Mouse (Mus musculus): ENCODE data around the gene Parp11. TPM values are rescaled to one million over a fixed set of nuclear protein-coding genes. Genes with fewer than 3 reads are reported as not detected.

Parp11 gene
- 24.0 and 25.7 TPM in 2 replicates for polyA plus RNA-seq (2015; fragmentation: Nextera tagmentation; extraction: Ambion mirVana)

DNA sequence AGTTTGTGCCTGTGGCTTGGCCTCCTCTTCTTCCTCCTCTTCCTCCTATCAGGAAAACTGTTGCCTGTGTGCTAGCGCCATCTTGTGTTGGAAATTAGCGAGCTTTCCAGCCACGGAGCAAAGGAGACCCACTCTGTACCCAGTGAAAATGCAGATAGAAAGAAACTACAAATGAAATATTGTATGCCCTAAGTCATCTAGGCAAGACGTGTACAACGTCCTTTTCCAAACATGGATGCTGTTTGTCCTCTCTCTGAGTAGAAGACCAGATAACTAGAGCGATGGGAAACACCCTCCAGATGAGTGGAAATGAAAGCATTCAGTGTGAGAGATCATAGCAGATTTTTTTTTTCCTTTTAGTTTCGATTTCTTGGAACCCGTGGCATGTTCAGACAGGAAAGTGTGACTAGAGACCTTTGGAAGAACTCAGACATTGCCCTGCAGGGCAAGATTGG, at the start of gene Parp11:
Gene Parp11 (plus strand): TSS at position 405 of the 455 bp plus-strand sequence.
- ATAC-seq (ENCODE audit: insufficient number of reproducible peaks, low FRiP score, low TSS enrichment, low read depth): no peak
- H3K36me3 ChIP-seq: no peaks in the 10 kb centered on the region
- 12% methylated on average over 8 of the region's 8 CpGs for WGBS
- H3K4me3 ChIP-seq (replicated peaks): peak within 1 kb of the TSS; percentile 21
- no peaks in the 10 kb centered on the region for H3K9me3 ChIP-seq (replicated peaks)
- H3K4me2 ChIP-seq (replicated peaks): peak within 1 kb of the TSS; percentile 42
- H3K27me3 ChIP-seq: peaks cover 4% of the 10 kb centered on the region; the same call in 1 of the 2 replicates
- 0 out of 2 replicates have a peak within 1 kb of the TSS, but pooled peaks have one; percentile 7 for H3K9ac ChIP-seq
- no peak within 1 kb of the TSS for H3K27ac ChIP-seq (replicated peaks)
- no peaks in the 10 kb centered on the region for H3K4me1 ChIP-seq

DNA sequence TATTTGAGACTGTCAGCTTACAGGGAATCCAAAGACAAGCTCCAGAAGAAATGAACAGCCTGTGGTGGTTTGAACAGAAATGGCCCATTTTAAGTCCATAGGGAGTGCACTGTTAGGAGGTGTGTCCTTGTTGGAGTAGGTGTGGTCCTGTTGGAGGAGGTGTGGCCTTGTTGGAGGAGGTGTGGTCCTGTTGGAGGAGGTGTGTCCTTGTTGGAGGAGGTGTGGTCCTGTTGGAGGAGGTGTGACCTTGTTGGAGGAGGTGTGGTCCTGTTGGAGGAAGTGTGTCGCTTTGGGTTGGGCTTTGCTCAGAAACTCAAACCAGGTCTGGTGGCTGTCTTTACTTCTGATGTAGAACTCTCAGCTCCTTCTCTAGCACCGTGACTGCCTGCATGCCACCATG, 48.6 kb upstream of the Parp11 start:
- H3K27ac ChIP-seq (replicated peaks): no peak overlapping the region
- ATAC-seq (ENCODE audit: insufficient number of reproducible peaks, low FRiP score, low TSS enrichment, low read depth): no peak
- no peaks in the 10 kb centered on the region for H3K27me3 ChIP-seq
- 46% methylated on average over 2 of the region's 2 CpGs for WGBS
- no peaks in the 10 kb centered on the region for H3K36me3 ChIP-seq
- no peaks in the 10 kb centered on the region for H3K9me3 ChIP-seq (replicated peaks)
- no peak overlapping the region for H3K9ac ChIP-seq
- no peak overlapping the region for H3K4me3 ChIP-seq (replicated peaks)
- no peak overlapping the region for H3K4me2 ChIP-seq (replicated peaks)
- H3K4me1 ChIP-seq: no peaks in the 10 kb centered on the region

DNA sequence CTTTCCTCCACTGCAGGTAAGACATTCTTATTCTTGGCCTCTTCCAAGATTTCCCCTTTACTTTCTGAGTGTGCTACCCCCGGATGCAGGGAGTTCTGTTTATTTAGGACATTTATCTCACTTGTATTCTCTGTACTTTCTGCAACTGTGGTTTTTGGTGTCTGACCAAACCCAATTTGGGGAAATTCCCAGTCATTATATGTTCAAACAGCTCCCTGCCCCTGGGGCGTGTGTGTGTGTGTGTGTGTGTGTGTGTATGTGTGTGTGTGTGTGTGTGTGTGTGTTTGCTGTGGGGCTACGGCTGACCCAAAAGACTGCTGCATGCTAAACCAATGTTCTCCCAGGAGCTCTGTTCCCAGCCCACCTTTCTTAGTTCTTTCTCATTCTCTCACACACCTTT, 45.2 kb upstream of the Parp11 start:
- no peaks in the 10 kb centered on the region for H3K36me3 ChIP-seq
- no peak overlapping the region for H3K4me3 ChIP-seq (replicated peaks)
- H3K4me1 ChIP-seq: peaks cover 24% of the 10 kb centered on the region
- H3K27ac ChIP-seq (replicated peaks): no peak overlapping the region
- no peak for ATAC-seq (ENCODE audit: insufficient number of reproducible peaks, low FRiP score, low TSS enrichment, low read depth)
- 36% methylated on average over 3 of the region's 3 CpGs for WGBS
- no peaks in the 10 kb centered on the region for H3K27me3 ChIP-seq
- no peaks in the 10 kb centered on the region for H3K9me3 ChIP-seq (replicated peaks)
- no peak overlapping the region for H3K9ac ChIP-seq
- H3K4me2 ChIP-seq (replicated peaks): no peak overlapping the region

DNA sequence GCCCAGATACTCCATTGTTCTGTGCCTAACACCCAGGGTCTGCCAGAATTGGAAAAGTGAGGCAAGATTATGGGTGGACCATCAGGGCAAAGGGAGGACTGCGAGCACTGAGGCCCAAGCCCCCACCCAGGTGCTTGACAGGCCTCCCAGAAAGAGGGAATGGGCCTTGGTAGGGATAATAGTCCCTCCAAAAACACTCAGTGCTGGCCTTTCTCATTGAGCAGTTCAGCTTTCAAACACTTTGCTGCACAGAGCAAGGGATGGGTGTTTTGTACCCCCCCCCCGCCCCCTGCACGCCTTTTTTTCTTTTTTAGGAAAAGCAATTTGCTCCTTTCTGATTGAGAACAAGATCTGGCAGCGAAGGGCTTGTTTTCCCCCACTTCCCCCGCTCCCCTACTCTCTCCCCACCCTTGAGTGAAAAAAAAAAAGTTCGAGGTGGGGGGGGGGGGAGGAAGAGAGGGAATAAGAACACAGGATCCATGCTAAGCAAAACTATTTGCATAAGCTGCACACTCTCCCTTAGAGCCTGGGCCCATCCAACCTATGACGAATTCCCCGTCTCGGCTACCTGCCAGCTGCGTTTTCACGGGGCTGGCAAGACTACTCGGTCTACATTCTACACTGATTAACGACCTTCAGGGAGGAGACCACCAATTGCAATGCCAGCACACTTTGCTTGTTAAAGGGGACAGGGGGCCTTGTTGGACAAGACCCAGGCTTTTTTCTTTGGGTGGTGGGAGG, 42.4 kb upstream of the Parp11 start:
- no peaks in the 10 kb centered on the region for H3K36me3 ChIP-seq
- H3K4me3 ChIP-seq (replicated peaks): no peak overlapping the region
- peak; percentile 90 for ATAC-seq (ENCODE audit: insufficient number of reproducible peaks, low FRiP score, low TSS enrichment, low read depth)
- no peak overlapping the region for H3K4me2 ChIP-seq (replicated peaks)
- peaks cover 28% of the 10 kb centered on the region for H3K4me1 ChIP-seq
- peak overlapping the region; percentile 74 for H3K27ac ChIP-seq (replicated peaks)
- H3K9me3 ChIP-seq (replicated peaks): no peaks in the 10 kb centered on the region
- WGBS: 32% methylated on average over 13 of the region's 13 CpGs
- no peaks in the 10 kb centered on the region for H3K27me3 ChIP-seq
- no peak overlapping the region for H3K9ac ChIP-seq

DNA sequence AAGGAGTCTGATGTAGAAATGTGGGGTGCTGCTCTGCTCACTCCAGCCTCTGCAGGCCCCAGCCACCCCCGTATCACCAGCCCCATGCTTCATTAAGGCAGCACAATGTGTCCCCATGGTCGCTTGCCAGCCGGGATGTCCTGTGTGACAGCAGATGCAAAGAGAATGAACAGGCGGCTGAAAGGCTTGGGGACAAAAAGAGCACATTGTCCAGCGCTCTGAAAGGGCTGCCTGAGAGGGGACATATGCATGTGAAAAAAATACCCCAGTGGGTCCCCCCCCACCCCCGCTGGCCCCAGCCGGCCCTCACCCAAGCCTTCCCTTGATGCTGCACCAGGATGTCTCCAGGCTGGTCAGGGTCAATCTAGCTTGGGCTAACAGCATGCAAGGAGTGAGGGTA, 41.0 kb upstream of the Parp11 start:
- H3K27ac ChIP-seq (replicated peaks): no peak overlapping the region
- peaks cover 28% of the 10 kb centered on the region for H3K4me1 ChIP-seq
- H3K27me3 ChIP-seq: no peaks in the 10 kb centered on the region
- H3K9ac ChIP-seq: no peak overlapping the region
- 51% methylated on average over 7 of the region's 7 CpGs for WGBS
- H3K9me3 ChIP-seq (replicated peaks): no peaks in the 10 kb centered on the region
- H3K4me2 ChIP-seq (replicated peaks): no peak overlapping the region
- no peaks in the 10 kb centered on the region for H3K36me3 ChIP-seq
- no peak for ATAC-seq (ENCODE audit: insufficient number of reproducible peaks, low FRiP score, low TSS enrichment, low read depth)
- H3K4me3 ChIP-seq (replicated peaks): no peak overlapping the region

DNA sequence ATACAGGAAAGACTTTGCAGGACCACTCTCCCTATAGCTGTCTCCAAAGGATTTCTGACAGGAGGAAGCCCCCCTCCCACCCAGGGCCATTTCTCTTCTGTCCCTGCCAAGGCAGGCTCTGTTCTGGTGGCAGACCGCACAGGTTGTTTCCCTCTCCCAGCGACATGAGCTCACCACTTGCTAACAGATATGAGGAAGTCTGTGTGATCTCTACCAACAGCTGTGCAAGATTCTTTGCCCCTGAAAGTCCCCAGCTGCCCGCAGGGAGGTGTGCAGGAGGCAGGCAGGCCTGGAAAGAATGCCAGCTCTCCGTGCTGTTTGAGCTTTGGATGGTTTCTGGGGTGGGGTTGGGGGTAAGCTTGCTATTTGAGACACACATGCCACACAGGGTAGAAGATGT, 38.9 kb upstream of the Parp11 start:
- WGBS: 14% methylated on average over 4 of the region's 4 CpGs
- no peaks in the 10 kb centered on the region for H3K36me3 ChIP-seq
- no peaks in the 10 kb centered on the region for H3K27me3 ChIP-seq
- H3K9ac ChIP-seq: no peak overlapping the region
- peak; percentile 66; the same call in 1 of the 2 replicates for ATAC-seq (ENCODE audit: insufficient number of reproducible peaks, low FRiP score, low TSS enrichment, low read depth)
- H3K27ac ChIP-seq (replicated peaks): no peak overlapping the region; the same call in 1 of the 2 replicates
- H3K9me3 ChIP-seq (replicated peaks): no peaks in the 10 kb centered on the region
- H3K4me1 ChIP-seq: peaks cover 28% of the 10 kb centered on the region
- no peak overlapping the region for H3K4me2 ChIP-seq (replicated peaks)
- H3K4me3 ChIP-seq (replicated peaks): no peak overlapping the region

DNA sequence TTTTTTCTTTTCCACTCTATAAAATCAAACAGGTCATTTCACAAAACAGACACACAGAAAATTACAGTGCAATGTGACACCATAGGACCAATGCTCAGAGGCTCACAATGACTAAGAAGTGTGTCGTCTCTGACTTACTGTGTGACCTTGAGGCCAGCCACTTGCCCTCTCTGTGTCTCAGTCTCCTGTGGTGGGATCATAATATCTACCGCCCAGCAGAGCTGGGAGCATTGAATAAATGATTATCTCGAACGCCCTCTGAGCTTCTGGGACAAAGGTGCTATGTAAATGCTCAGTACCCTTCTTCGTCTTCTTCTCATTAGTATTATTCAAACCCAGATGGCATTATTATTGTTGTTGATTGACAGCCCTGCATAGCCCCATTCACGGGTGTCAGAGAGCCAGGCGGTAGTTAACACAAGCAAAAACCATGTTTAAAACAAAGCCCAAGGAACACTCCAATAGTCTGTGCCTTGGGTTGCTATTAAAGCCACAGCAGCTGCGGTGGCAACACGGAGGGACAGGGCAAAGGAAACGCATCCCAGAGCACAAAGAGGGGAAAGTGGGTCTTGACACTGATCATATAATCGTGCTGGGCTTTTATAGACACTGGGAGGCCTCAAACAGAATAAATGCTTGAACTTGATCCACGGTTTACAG, 29.0 kb upstream of the Parp11 start:
- H3K4me2 ChIP-seq (replicated peaks): no peak overlapping the region
- H3K9ac ChIP-seq: no peak overlapping the region
- WGBS: 65% methylated on average over 12 of the region's 12 CpGs
- no peak for ATAC-seq (ENCODE audit: insufficient number of reproducible peaks, low FRiP score, low TSS enrichment, low read depth)
- H3K4me3 ChIP-seq (replicated peaks): no peak overlapping the region
- no peaks in the 10 kb centered on the region for H3K36me3 ChIP-seq
- H3K9me3 ChIP-seq (replicated peaks): no peaks in the 10 kb centered on the region
- no peaks in the 10 kb centered on the region for H3K27me3 ChIP-seq
- H3K27ac ChIP-seq (replicated peaks): no peak overlapping the region
- H3K4me1 ChIP-seq: no peaks in the 10 kb centered on the region

DNA sequence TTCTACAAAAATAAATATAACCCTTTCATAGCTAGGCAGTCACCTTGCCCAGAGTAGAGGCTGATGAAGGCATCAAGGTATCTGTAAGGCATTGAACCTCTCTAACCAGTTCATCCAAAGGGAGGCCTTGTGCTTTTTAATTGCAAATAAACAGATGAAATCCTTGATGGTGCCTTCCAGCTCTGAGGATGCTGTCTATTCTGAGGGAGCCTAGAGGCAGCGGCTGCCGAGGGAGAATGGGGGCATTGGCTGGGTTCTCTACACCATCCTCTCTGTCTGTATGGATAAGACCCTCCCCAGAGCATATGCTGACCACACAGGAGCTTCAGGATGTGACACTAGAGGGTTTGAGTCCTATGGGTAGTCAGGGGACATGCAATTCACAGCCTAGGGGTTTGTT, 28.3 kb upstream of the Parp11 start:
- no peak overlapping the region for H3K9ac ChIP-seq

DNA sequence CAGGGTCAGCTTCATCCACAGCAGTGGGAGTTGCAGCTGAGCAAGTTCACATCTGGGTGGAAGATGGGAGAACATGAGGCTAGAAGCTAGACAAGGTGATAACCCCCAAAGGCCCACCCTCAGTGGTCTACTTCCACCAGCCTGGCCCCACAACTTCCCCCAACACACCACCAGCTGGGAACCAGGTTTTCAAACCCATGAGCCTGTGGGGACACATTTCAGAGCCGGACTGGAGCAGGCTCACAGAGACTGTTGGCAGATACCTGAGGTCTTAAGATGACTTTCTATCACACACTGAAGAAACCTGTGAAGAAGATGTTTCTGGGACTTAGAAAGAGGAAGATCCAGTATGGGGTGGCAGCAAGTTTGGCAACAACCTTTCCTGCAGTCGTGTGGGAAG, 26.5 kb upstream of the Parp11 start:
- H3K4me2 ChIP-seq (replicated peaks): no peak overlapping the region
- no peak overlapping the region for H3K27ac ChIP-seq (replicated peaks)
- ATAC-seq (ENCODE audit: insufficient number of reproducible peaks, low FRiP score, low TSS enrichment, low read depth): no peak
- no peaks in the 10 kb centered on the region for H3K27me3 ChIP-seq
- no peak overlapping the region for H3K4me3 ChIP-seq (replicated peaks)
- no peak overlapping the region for H3K9ac ChIP-seq
- H3K4me1 ChIP-seq: no peaks in the 10 kb centered on the region
- WGBS: 69% methylated on average over 2 of the region's 2 CpGs
- no peaks in the 10 kb centered on the region for H3K36me3 ChIP-seq
- no peaks in the 10 kb centered on the region for H3K9me3 ChIP-seq (replicated peaks)

More for the DNA sequence above, 28.3 kb upstream of the Parp11 start:
- ATAC-seq (ENCODE audit: insufficient number of reproducible peaks, low FRiP score, low TSS enrichment, low read depth): no peak
- no peaks in the 10 kb centered on the region for H3K36me3 ChIP-seq
- 74% methylated on average over 2 of the region's 2 CpGs for WGBS
- H3K9me3 ChIP-seq (replicated peaks): no peaks in the 10 kb centered on the region
- H3K4me1 ChIP-seq: no peaks in the 10 kb centered on the region
- H3K27me3 ChIP-seq: no peaks in the 10 kb centered on the region
- H3K27ac ChIP-seq (replicated peaks): no peak overlapping the region
- H3K4me3 ChIP-seq (replicated peaks): no peak overlapping the region
- H3K4me2 ChIP-seq (replicated peaks): no peak overlapping the region

DNA sequence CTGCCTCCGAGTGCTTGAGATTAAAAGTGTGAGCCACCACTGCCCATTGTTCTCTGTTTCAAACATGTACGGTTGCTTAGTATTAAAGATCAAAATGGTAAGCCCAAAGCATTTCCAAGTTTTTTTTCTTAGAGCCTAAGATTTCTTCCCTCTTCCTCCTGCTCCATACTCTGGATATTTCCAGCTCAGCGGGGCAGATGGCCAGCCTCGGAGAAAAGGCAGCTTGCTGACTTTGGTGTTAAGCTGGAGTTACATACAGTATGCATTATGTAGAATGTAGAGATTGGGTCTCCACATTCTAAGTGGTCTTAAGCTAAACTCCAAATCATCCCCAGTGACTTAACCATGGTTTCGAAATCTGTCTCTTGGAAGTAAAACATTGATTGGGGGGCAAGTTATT, 21.5 kb upstream of the Parp11 start:
- H3K4me3 ChIP-seq (replicated peaks): no peak overlapping the region
- ATAC-seq (ENCODE audit: insufficient number of reproducible peaks, low FRiP score, low TSS enrichment, low read depth): no peak
- 72% methylated on average over 5 of the region's 5 CpGs for WGBS
- no peaks in the 10 kb centered on the region for H3K4me1 ChIP-seq
- H3K9ac ChIP-seq: no peak overlapping the region
- H3K4me2 ChIP-seq (replicated peaks): no peak overlapping the region
- H3K27ac ChIP-seq (replicated peaks): no peak overlapping the region
- no peaks in the 10 kb centered on the region for H3K9me3 ChIP-seq (replicated peaks)
- H3K27me3 ChIP-seq: no peaks in the 10 kb centered on the region
- H3K36me3 ChIP-seq: no peaks in the 10 kb centered on the region

DNA sequence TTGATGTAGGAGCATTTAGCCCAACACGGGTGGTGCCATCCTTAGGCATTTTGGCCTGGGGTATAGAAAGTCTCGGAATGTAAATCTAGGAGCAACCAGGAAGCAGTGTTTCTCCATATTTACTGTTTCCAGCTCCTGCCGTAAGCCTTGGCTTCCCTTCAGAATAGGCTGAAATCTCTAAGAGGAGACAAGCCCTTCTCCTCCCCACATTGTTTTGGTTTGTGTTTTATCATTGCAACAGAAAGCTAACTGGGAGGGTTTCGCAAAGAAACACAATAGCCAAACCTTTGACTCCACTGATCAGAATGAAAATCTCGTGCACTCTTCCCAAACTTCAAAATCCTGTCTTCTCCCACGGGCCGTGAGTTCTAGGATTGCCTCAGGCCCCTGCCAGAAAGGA, 15.9 kb upstream of the Parp11 start:
- Histone ChIP-seq H3K4me2 (replicated peaks) (no peak overlapping the region), H3K4me3 (replicated peaks) (no peak overlapping the region), H3K27me3 (no peaks in the 10 kb centered on the region), H3K9ac (no peak overlapping the region), H3K27ac (replicated peaks) (0 out of 2 replicates have a peak overlapping the region, but pooled peaks have one; percentile 34), H3K36me3 (no peaks in the 10 kb centered on the region), H3K4me1 (no peaks in the 10 kb centered on the region), H3K9me3 (replicated peaks) (no peaks in the 10 kb centered on the region)
- no peak for ATAC-seq (ENCODE audit: insufficient number of reproducible peaks, low FRiP score, low TSS enrichment, low read depth)
- WGBS: 54% methylated on average over 7 of the region's 7 CpGs

Data from embryonic facial prominence, embryonic 15.5 days (tissue).